Mouse (Mus musculus) frontal cortex, postnatal 14 days (tissue): ENCODE measurements at regions not wholly inside any gene's neighbourhood (a gene's known extent, or its start where the extent isn't known, plus 50 kb on each side); places are given as distances from the start of the nearest gene placed in this dataset.
A peak's percentile ranks its signal among the peaks of the same experiment; 100 is the strongest.

ENCODE experiments used
- DNase-seq, 2 experiments: peaks; one replicate each; pipeline ENCODE4 v3.0.0; 2022; ENCODE audit warnings: low spot score in 2 of 2

- no peak for DNase-seq
Measured at GRCm38 (mm10) chr14:102629601-102630000, 352.8 kb downstream of the Kctd12 start.

GRCm38 (mm10) chr14:102621546-102621945 is 360.9 kb downstream of the Kctd12 start:
- DNase-seq, result no peak

- DNase-seq, result no peak
Measured at GRCm38 (mm10) chr14:102619056-102619455, 363.4 kb downstream of the Kctd12 start.

- no peak for DNase-seq
Measured at GRCm38 (mm10) chr14:102615588-102616309, 366.7 kb downstream of the Kctd12 start.

- no peak for DNase-seq
Measured at GRCm38 (mm10) chr14:102606055-102606454, 376.4 kb downstream of the Kctd12 start.

GRCm38 (mm10) chr14:102594850-102595249 is 387.6 kb downstream of the Kctd12 start:
- no peak for DNase-seq

GRCm38 (mm10) chr14:102553781-102554180 is 428.7 kb downstream of the Kctd12 start:
- DNase-seq, result no peak

- no peak for DNase-seq
Measured at GRCm38 (mm10) chr14:102552598-102552997, 429.8 kb downstream of the Kctd12 start.

GRCm38 (mm10) chr14:102524894-102525577 is 457.4 kb downstream of the Kctd12 start:
- no peak for DNase-seq

- DNase-seq, result no peak
Measured at GRCm38 (mm10) chr14:102516765-102517164, 465.7 kb downstream of the Kctd12 start.

GRCm38 (mm10) chr14:102514527-102514926 is 467.9 kb downstream of the Kctd12 start:
- no peak for DNase-seq

GRCm38 (mm10) chr14:102512651-102513050 is 469.8 kb downstream of the Kctd12 start:
- no peak for DNase-seq

- no peak for DNase-seq
Measured at GRCm38 (mm10) chr14:102511691-102512383, 470.6 kb downstream of the Kctd12 start.

- peak; percentile 10 to 32 for DNase-seq
Measured at GRCm38 (mm10) chr14:102510387-102510786, 472.1 kb downstream of the Kctd12 start.

GRCm38 (mm10) chr14:102505696-102506321 is 476.6 kb downstream of the Kctd12 start:
- DNase-seq, result no peak

- DNase-seq, result no peak
Measured at GRCm38 (mm10) chr14:102497179-102497578, 485.3 kb downstream of the Kctd12 start.

- DNase-seq, result no peak
Measured at GRCm38 (mm10) chr14:102492376-102492775, 490.1 kb downstream of the Kctd12 start.

GRCm38 (mm10) chr14:102491205-102491604 is 491.2 kb downstream of the Kctd12 start:
- DNase-seq, result no peak

- DNase-seq, result no peak
Measured at GRCm38 (mm10) chr14:102477162-102477561, 505.3 kb downstream of the Kctd12 start.

- no peak for DNase-seq
Measured at GRCm38 (mm10) chr14:102469326-102469725, 513.1 kb downstream of the Kctd12 start.

GRCm38 (mm10) chr14:102461001-102461400 is 521.4 kb downstream of the Kctd12 start:
- no peak for DNase-seq

- no peak for DNase-seq
Measured at GRCm38 (mm10) chr14:102439738-102440137, 542.7 kb downstream of the Kctd12 start.
